Mouse (Mus musculus) embryonic facial prominence, embryonic 12.5 days (tissue): ENCODE results near the gene Rac1. TPM values are rescaled to one million over a fixed set of nuclear protein-coding genes. Genes with fewer than 3 reads are reported as not detected.
"Not testable (repeated sequence)": the region's sequence is repeated elsewhere in the genome, so short reads cannot be mapped to it uniquely, and the experiment has no call there.

ENCODE experiments used
- ATAC-seq: fragments of 200-750 bp; cut with Nextera tagmentation; 2 replicates; pipeline ENCODE4 v1.8.0; 2017; ENCODE audit not compliant: insufficient number of reproducible peaks, insufficient read depth, low FRiP score, low TSS enrichment
- H3K27ac ChIP-seq: fragments of 300-500 bp; sonication (generic); 2 replicates; pipeline ENCODE4 v1.5.1; 2016; ENCODE audit warnings: mild to moderate bottlenecking
- H3K27me3 ChIP-seq: fragments of 300-500 bp; sonication (generic); 2 replicates; pipeline ENCODE4 v1.6.1; 2016; ENCODE audit warnings: mild to moderate bottlenecking, moderate library complexity
- H3K36me3 ChIP-seq: fragments of 300-500 bp; sonication (generic); 2 replicates; pipeline ENCODE4 v1.6.1; 2016; ENCODE audit warnings: mild to moderate bottlenecking
- H3K4me1 ChIP-seq: fragments of 300-500 bp; sonication (generic); 2 replicates; pipeline ENCODE4 v1.6.1; 2016
- H3K4me2 ChIP-seq: fragments of 300-500 bp; sonication (generic); replicated peaks from 2 replicates; pipeline ENCODE4 v1.6.1; 2016; ENCODE audit warnings: mild to moderate bottlenecking, moderate library complexity
- H3K4me3 ChIP-seq: fragments of 300-500 bp; sonication (generic); 2 replicates; pipeline ENCODE4 v1.5.1; 2016; ENCODE audit warnings: mild to moderate bottlenecking
- H3K9ac ChIP-seq: fragments of 300-500 bp; sonication (generic); 2 replicates; pipeline ENCODE4 v1.6.1; 2016; ENCODE audit warnings: mild to moderate bottlenecking, moderate library complexity
- H3K9me3 ChIP-seq: fragments of 300-500 bp; sonication (generic); 2 replicates; pipeline ENCODE4 v1.6.1; 2016; ENCODE audit warnings: mild to moderate bottlenecking, moderate library complexity
- WGBS: fragments of 180-500 bp; shearing (Covaris S2); methylation state at CpG from one replicate; pipeline ENCODE4 v1.1.7; 2016; 5-methylcytosine and 5-hydroxymethylcytosine counted together
- polyA plus RNA-seq: library from polyadenylated mRNA; unstranded; fragments of >200 nt; fragmentation: Nextera tagmentation; extraction: Ambion mirVana; gene quantifications from 2 replicates; pipeline ENCODE4 v1.2.1, GENCODE M21; 2016

Rac1 gene
- polyA plus RNA-seq, 1 experiment from 2014 or later, result 448 TPM

GRCm38 (mm10) chr5:143552911-143553310 is 25.1 kb upstream of the Rac1 start:
- peaks cover 4% of the 10 kb centered on the region; the same call in 1 of the 2 replicates for H3K36me3 ChIP-seq
- no peak for ATAC-seq
- no peaks in the 10 kb centered on the region for H3K9me3 ChIP-seq
- no peak overlapping the region for H3K27ac ChIP-seq
- no peaks in the 10 kb centered on the region for H3K27me3 ChIP-seq
- no peak overlapping the region for H3K4me2 ChIP-seq
- 85% methylated on average over 6 of the region's 6 CpGs for WGBS
- H3K4me3 ChIP-seq, result no peak overlapping the region
- peaks cover 9% of the 10 kb centered on the region for H3K4me1 ChIP-seq
- no peak overlapping the region for H3K9ac ChIP-seq

- ATAC-seq, result peak; percentile 44
- not testable (repeated sequence) for H3K9me3 ChIP-seq, H3K36me3 ChIP-seq, H3K4me1 ChIP-seq, H3K27me3 ChIP-seq
- Histone ChIP-seq H3K27ac (peak overlapping the region; percentile 70), H3K9ac (peak overlapping the region; percentile 71), H3K4me3 (peak overlapping the region; percentile 55), H3K4me2 (peak overlapping the region; percentile 71)
- under 1% methylated on average over 26 of the region's 28 CpGs for WGBS
Measured at GRCm38 (mm10) chr5:143548922-143549321, 21.1 kb upstream of the Rac1 start.

GRCm38 (mm10) chr5:143548401-143548846 is 20.6 kb upstream of the Rac1 start:
- H3K9ac ChIP-seq, result peak overlapping the region; percentile 71
- H3K4me2 ChIP-seq, result peak overlapping the region; percentile 71
- peak; percentile 87 for ATAC-seq
- 0% methylated on average over 30 of the region's 37 CpGs for whole genome bisulfite sequencing
- H3K4me3 ChIP-seq, result peak overlapping the region; percentile 55
- no peaks in the 10 kb centered on the region for H3K9me3 ChIP-seq
- H3K36me3 ChIP-seq, result peaks cover 4% of the 10 kb centered on the region; the same call in 1 of the 2 replicates
- H3K27me3 ChIP-seq, result no peaks in the 10 kb centered on the region
- H3K4me1 ChIP-seq, result peaks cover 9% of the 10 kb centered on the region
- peak overlapping the region; percentile 70 for H3K27ac ChIP-seq

GRCm38 (mm10) chr5:143547866-143548265 is 20.0 kb upstream of the Rac1 start:
- H3K4me2 ChIP-seq, result no peak overlapping the region
- ATAC-seq, result no peak
- no peaks in the 10 kb centered on the region for H3K9me3 ChIP-seq
- peaks cover 9% of the 10 kb centered on the region for H3K4me1 ChIP-seq
- H3K4me3 ChIP-seq, result no peak overlapping the region
- H3K27ac ChIP-seq, result 0 out of 2 replicates have a peak overlapping the region, but pooled peaks have one; percentile 24
- no peaks in the 10 kb centered on the region for H3K27me3 ChIP-seq
- peaks cover 3% of the 10 kb centered on the region; the same call in 1 of the 2 replicates for H3K36me3 ChIP-seq
- WGBS, result 55% methylated on average over 10 of the region's 10 CpGs
- no peak overlapping the region for H3K9ac ChIP-seq

- Histone ChIP-seq H3K36me3 (no peaks in the 10 kb centered on the region), H3K4me3 (no peak overlapping the region), H3K27me3 (no peaks in the 10 kb centered on the region), H3K27ac (no peak overlapping the region), H3K4me1 (peaks cover 9% of the 10 kb centered on the region), H3K9me3 (no peaks in the 10 kb centered on the region), H3K4me2 (no peak overlapping the region), H3K9ac (no peak overlapping the region)
- WGBS, result 7% methylated on average over 11 of the region's 11 CpGs
- ATAC-seq, result no peak
Measured at GRCm38 (mm10) chr5:143547384-143547783, 19.5 kb upstream of the Rac1 start.

- Histone ChIP-seq H3K4me3 (no peak overlapping the region), H3K9ac (no peak overlapping the region), H3K4me1 (no peaks in the 10 kb centered on the region), H3K36me3 (no peaks in the 10 kb centered on the region), H3K27ac (no peak overlapping the region), H3K27me3 (no peaks in the 10 kb centered on the region), H3K4me2 (no peak overlapping the region), H3K9me3 (no peaks in the 10 kb centered on the region)
- 88% methylated on average over 8 of the region's 8 CpGs for WGBS
- ATAC-seq, result no peak
Measured at GRCm38 (mm10) chr5:143539111-143539510, 11.3 kb upstream of the Rac1 start.

- no peak for ATAC-seq
- Histone ChIP-seq H3K4me1 (no peaks in the 10 kb centered on the region), H3K27ac (no peak overlapping the region), H3K9ac (no peak overlapping the region), H3K36me3 (no peaks in the 10 kb centered on the region), H3K27me3 (no peaks in the 10 kb centered on the region), H3K4me2 (no peak overlapping the region), H3K4me3 (no peak overlapping the region), H3K9me3 (no peaks in the 10 kb centered on the region)
- WGBS, result 45% methylated on average over 2 of the region's 2 CpGs
Measured at GRCm38 (mm10) chr5:143537022-143537421, 9.2 kb upstream of the Rac1 start.

GRCm38 (mm10) chr5:143534922-143535321 is 7.1 kb upstream of the Rac1 start:
- ATAC-seq, result no peak
- Histone ChIP-seq H3K4me3 (no peak overlapping the region), H3K36me3 (no peaks in the 10 kb centered on the region), H3K9ac (no peak overlapping the region), H3K27me3 (no peaks in the 10 kb centered on the region), H3K4me2 (no peak overlapping the region), H3K9me3 (no peaks in the 10 kb centered on the region), H3K4me1 (no peaks in the 10 kb centered on the region), H3K27ac (no peak overlapping the region)
- 84% methylated on average over 4 of the region's 4 CpGs for WGBS

- H3K4me2 ChIP-seq, result no peak overlapping the region
- no peaks in the 10 kb centered on the region for H3K27me3 ChIP-seq
- H3K36me3 ChIP-seq, result no peaks in the 10 kb centered on the region
- H3K9ac ChIP-seq, result no peak overlapping the region
- no peak overlapping the region for H3K4me3 ChIP-seq
- H3K4me1 ChIP-seq, result peaks cover 11% of the 10 kb centered on the region
- H3K9me3 ChIP-seq, result no peaks in the 10 kb centered on the region
- no peak overlapping the region for H3K27ac ChIP-seq
- 47% methylated on average over 7 of the region's 7 CpGs for WGBS
- ATAC-seq, result no peak
Measured at GRCm38 (mm10) chr5:143530715-143531114, 2.9 kb upstream of the Rac1 start.

- Histone ChIP-seq H3K4me2 (peak overlapping the region; percentile 62), H3K27me3 (no peaks in the 10 kb centered on the region), H3K9ac (peak overlapping the region; percentile 98), H3K9me3 (no peaks in the 10 kb centered on the region), H3K4me1 (peaks cover 23% of the 10 kb centered on the region), H3K27ac (peak overlapping the region; percentile 99), H3K36me3 (peaks cover 9% of the 10 kb centered on the region; the same call in 1 of the 2 replicates), H3K4me3 (peak overlapping the region; percentile 81)
- 17% methylated on average over 7 of the region's 7 CpGs for WGBS
- ATAC-seq, result no peak
Measured at GRCm38 (mm10) chr5:143528308-143528683, 460 bp upstream of the Rac1 start.

- H3K9ac ChIP-seq, result peak overlapping the region; percentile 98
- no peaks in the 10 kb centered on the region for H3K27me3 ChIP-seq
- peak overlapping the region; percentile 81 for H3K4me3 ChIP-seq
- WGBS, result 4% methylated on average over 28 of the region's 28 CpGs
- peak overlapping the region; percentile 70 for H3K4me2 ChIP-seq
- peaks cover 9% of the 10 kb centered on the region; the same call in 1 of the 2 replicates for H3K36me3 ChIP-seq
- peak overlapping the region; percentile 99 for H3K27ac ChIP-seq
- no peaks in the 10 kb centered on the region for H3K9me3 ChIP-seq
- ATAC-seq, result no peak
- peaks cover 23% of the 10 kb centered on the region for H3K4me1 ChIP-seq
Measured at GRCm38 (mm10) chr5:143526698-143527331, 1.0 kb downstream of the Rac1 start.

- H3K4me1 ChIP-seq, result peaks cover 27% of the 10 kb centered on the region
- peak overlapping the region; percentile 98; the same call in 1 of the 2 replicates for H3K9ac ChIP-seq
- H3K9me3 ChIP-seq, result no peaks in the 10 kb centered on the region
- 46% methylated on average over 7 of the region's 7 CpGs for whole genome bisulfite sequencing
- no peak for ATAC-seq
- peak overlapping the region; percentile 70 for H3K4me2 ChIP-seq
- H3K27ac ChIP-seq, result no peak overlapping the region
- no peaks in the 10 kb centered on the region for H3K27me3 ChIP-seq
- H3K4me3 ChIP-seq, result peak overlapping the region; percentile 81
- peaks cover 9% of the 10 kb centered on the region; the same call in 1 of the 2 replicates for H3K36me3 ChIP-seq
Measured at GRCm38 (mm10) chr5:143525454-143526225, 2.2 kb downstream of the Rac1 start.
